Mouse (Mus musculus) testis, adult 2 months (tissue): ENCODE measurements at regions not wholly inside any gene's neighbourhood (a gene's known extent, or its start where the extent isn't known, plus 50 kb on each side); places are given as distances from the start of the nearest gene placed in this dataset.

Source experiments
- CTCF ChIP-seq: fragments of 200-500 bp; IDR thresholded peaks from 2 replicates; pipeline ENCODE4 v1.5.1; 2012; ENCODE audit warnings: low read depth, mild to moderate bottlenecking, inconsistent platforms, low read length, moderate library complexity; ENCODE audit not compliant: control insufficient read depth, insufficient read depth, insufficient replicate concordance
- POLR2A ChIP-seq: fragments of 200-500 bp; IDR thresholded peaks from 2 replicates; pipeline ENCODE4 v1.6.1; 2012; ENCODE audit warnings: low read depth, mild to moderate bottlenecking, inconsistent platforms, low read length, moderate library complexity; ENCODE audit not compliant: control insufficient read depth

GRCm38 (mm10) chr3:154452585-154452984 lies 122.1 kb upstream of the Lhx8 start:
- TF ChIP-seq POLR2A, result no peak
- no peak for TF ChIP-seq CTCF
